Mouse (Mus musculus) urinary bladder, postnatal 14 days (tissue): ENCODE data around the gene Slc2a3.
"Not testable (repeated sequence)": the region's sequence is repeated elsewhere in the genome, so short reads cannot be mapped to it uniquely, and the experiment has no call there.

Experiments used
- DNase-seq: peaks from one replicate; pipeline ENCODE4 v3.0.0; 2021; ENCODE audit warnings: low spot score

The Slc2a3 gene

GRCm38 (mm10) chr6:122764446-122765297 lies 36.8 kb downstream of the Slc2a3 start:
- DNase-seq: no peak

GRCm38 (mm10) chr6:122763844-122764445 lies 37.5 kb downstream of the Slc2a3 start:
- DNase-seq: no peak

- no peak for DNase-seq
Observed at GRCm38 (mm10) chr6:122762952-122763700, 38.3 kb downstream of the Slc2a3 start.

GRCm38 (mm10) chr6:122762480-122762879 lies 39.0 kb downstream of the Slc2a3 start:
- DNase-seq: no peak

GRCm38 (mm10) chr6:122761901-122762300 lies 39.5 kb downstream of the Slc2a3 start:
- DNase-seq: no peak

GRCm38 (mm10) chr6:122761011-122761599 lies 40.3 kb downstream of the Slc2a3 start:
- peak; percentile 49 for DNase-seq

- DNase-seq: no peak
Observed at GRCm38 (mm10) chr6:122758732-122759131, 42.7 kb downstream of the Slc2a3 start.

GRCm38 (mm10) chr6:122755913-122756312 lies 45.5 kb downstream of the Slc2a3 start:
- no peak for DNase-seq

GRCm38 (mm10) chr6:122750579-122750978 lies 50.9 kb downstream of the Slc2a3 start:
- DNase-seq: no peak

- DNase-seq: no peak
Observed at GRCm38 (mm10) chr6:122744505-122745249, 56.8 kb downstream of the Slc2a3 start.

- DNase-seq: no peak
Observed at GRCm38 (mm10) chr6:122743353-122743752, 58.1 kb downstream of the Slc2a3 start.

- DNase-seq: no peak
Observed at GRCm38 (mm10) chr6:122742228-122742899, 59.1 kb downstream of the Slc2a3 start.

- no peak for DNase-seq
Observed at GRCm38 (mm10) chr6:122741460-122742227, 59.8 kb downstream of the Slc2a3 start.

GRCm38 (mm10) chr6:122739952-122740351 lies 61.5 kb downstream of the Slc2a3 start:
- DNase-seq: peak; percentile 77

GRCm38 (mm10) chr6:122719942-122720341 lies 81.5 kb downstream of the Slc2a3 start:
- DNase-seq: peak; percentile 66

- DNase-seq: not testable (repeated sequence)
Observed at GRCm38 (mm10) chr6:122718224-122718623, 83.2 kb downstream of the Slc2a3 start.

- DNase-seq: no peak
Observed at GRCm38 (mm10) chr6:122715886-122716285, 85.6 kb downstream of the Slc2a3 start.

GRCm38 (mm10) chr6:122714707-122715365 lies 86.6 kb downstream of the Slc2a3 start:
- no peak for DNase-seq

- not testable (repeated sequence) for DNase-seq
Observed at GRCm38 (mm10) chr6:122713116-122713515, 88.3 kb downstream of the Slc2a3 start.

GRCm38 (mm10) chr6:122711455-122711854 lies 90.0 kb downstream of the Slc2a3 start:
- DNase-seq: no peak
